Mouse (Mus musculus) midbrain, embryonic 14.5 days (tissue): ENCODE measurements around the gene Dppa5a. TPM values are rescaled to one million over a fixed set of nuclear protein-coding genes. Genes with fewer than 3 reads are reported as not detected.

ENCODE experiments used
- ATAC-seq: fragments of 200-750 bp; cut with Nextera tagmentation; 2 replicates; pipeline ENCODE4 v1.8.0; 2017; ENCODE audit warnings: moderate number of reproducible peaks, moderate library complexity; ENCODE audit not compliant: low FRiP score, low TSS enrichment
- DNase-seq: peaks from one replicate; pipeline ENCODE4 v3.0.0-alpha.2; 2015
- H3K27ac ChIP-seq: fragments of 300-500 bp; sonication (generic); replicated peaks from 2 replicates; pipeline ENCODE4 v1.5.1; 2014; ENCODE audit warnings: mild to moderate bottlenecking, low read depth, low read length, moderate library complexity
- H3K27me3 ChIP-seq: fragments of 300-500 bp; sonication (generic); 2 replicates; pipeline ENCODE4 v1.6.1; 2014; ENCODE audit warnings: low read length, control low read depth, mixed read lengths; ENCODE audit not compliant: control insufficient read depth, insufficient read depth
- H3K36me3 ChIP-seq: fragments of 300-500 bp; sonication (generic); 2 replicates; pipeline ENCODE4 v1.6.1; 2014; ENCODE audit warnings: low read length, control low read depth; ENCODE audit not compliant: control insufficient read depth, insufficient read depth
- H3K4me1 ChIP-seq: fragments of 300-500 bp; sonication (generic); 2 replicates; pipeline ENCODE4 v1.6.1; 2014; ENCODE audit warnings: mild to moderate bottlenecking, antibody characterized with exemption, low read length, control low read depth; ENCODE audit not compliant: control insufficient read depth, insufficient read depth
- H3K4me2 ChIP-seq: fragments of 300-500 bp; sonication (generic); 2 replicates; pipeline ENCODE4 v1.6.1; 2014; ENCODE audit warnings: mild to moderate bottlenecking, low read length, moderate library complexity
- H3K4me3 ChIP-seq: fragments of 300-500 bp; sonication (generic); replicated peaks from 2 replicates; pipeline ENCODE4 v1.5.1; 2014; ENCODE audit warnings: low read depth, low read length
- H3K9ac ChIP-seq: fragments of 300-500 bp; sonication (generic); replicated peaks from 2 replicates; pipeline ENCODE4 v1.6.1; 2014; ENCODE audit warnings: mild to moderate bottlenecking, low read length, moderate library complexity
- H3K9me3 ChIP-seq: fragments of 300-500 bp; sonication (generic); 2 replicates; pipeline ENCODE4 v1.6.1; 2016; ENCODE audit warnings: low read length, control low read depth, mixed read lengths; ENCODE audit not compliant: control insufficient read depth
- WGBS: fragments of 180-500 bp; shearing (Covaris S2); extraction: QIAGEN DNeasy Blood & Tissue Kit; methylation state at CpG from one replicate; pipeline ENCODE4 v1.1.7; 2014; 5-methylcytosine and 5-hydroxymethylcytosine counted together
- polyA plus RNA-seq: library from polyadenylated mRNA; unstranded; fragments of >200 nt; fragmentation: Nextera tagmentation; extraction: Ambion mirVana; gene quantifications from 2 replicates; pipeline ENCODE4 v1.2.1, GENCODE M21; 2014

The Dppa5a gene
- polyA plus RNA-seq, 1 experiment from 2014 or later = 5.9 TPM

DNA sequence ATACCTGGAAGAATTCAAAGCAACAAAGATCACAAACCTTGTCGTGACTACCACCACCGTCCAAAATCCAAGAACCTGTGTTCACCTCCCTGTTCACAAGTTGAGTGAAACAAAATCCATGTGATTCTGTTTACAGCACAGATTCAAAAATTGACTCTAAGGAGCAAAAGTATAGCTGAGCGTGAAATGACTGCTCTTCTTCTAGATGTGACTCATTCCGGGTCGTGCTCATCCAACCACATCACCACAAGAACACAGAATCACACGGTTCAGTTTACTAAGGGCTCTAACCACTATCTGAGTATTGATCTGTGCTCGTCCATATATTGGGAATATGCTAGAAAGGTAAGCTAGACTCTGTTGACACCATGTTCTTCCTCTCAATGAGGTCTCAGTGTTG, 19.0 kb upstream of the Dppa5a start:
- 92% methylated on average over 7 of the region's 7 CpGs for WGBS
- Histone ChIP-seq H3K9me3 (no peaks in the 10 kb centered on the region), H3K36me3 (no peaks in the 10 kb centered on the region), H3K27me3 (no peaks in the 10 kb centered on the region), H3K9ac (no peak overlapping the region), H3K4me1 (no peaks in the 10 kb centered on the region), H3K4me3 (no peak overlapping the region), H3K27ac (no peak overlapping the region), H3K4me2 (no peak overlapping the region)
- ATAC-seq (no peak), DNase-seq (no peak)

DNA sequence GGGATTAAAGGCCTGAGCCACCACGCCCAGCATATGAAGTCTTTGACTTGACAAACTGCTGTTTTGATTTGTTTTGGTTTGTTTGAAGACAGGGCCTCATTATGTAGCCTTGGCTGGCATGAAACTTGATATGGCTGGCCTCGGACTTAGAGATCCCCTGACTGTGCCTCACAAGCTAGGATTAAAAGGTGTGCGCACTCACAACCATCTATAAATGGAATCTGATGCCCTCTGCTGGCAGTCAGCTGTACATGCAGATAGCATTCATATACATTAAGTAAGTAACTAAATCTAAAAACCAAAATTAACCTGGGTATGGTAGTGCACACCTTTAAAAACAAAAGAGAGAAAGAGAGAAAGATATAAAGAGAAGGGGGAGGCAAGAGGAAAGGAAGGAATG, 17.9 kb upstream of the Dppa5a start:
- no peak overlapping the region for H3K27ac ChIP-seq
- H3K4me2 ChIP-seq = no peak overlapping the region
- WGBS = 57% methylated on average over 3 of the region's 3 CpGs
- H3K9me3 ChIP-seq = no peaks in the 10 kb centered on the region
- no peak overlapping the region for H3K9ac ChIP-seq
- peak; percentile 27 for DNase-seq
- no peaks in the 10 kb centered on the region for H3K27me3 ChIP-seq
- no peaks in the 10 kb centered on the region for H3K36me3 ChIP-seq
- ATAC-seq = no peak
- H3K4me1 ChIP-seq = no peaks in the 10 kb centered on the region
- no peak overlapping the region for H3K4me3 ChIP-seq

- Histone ChIP-seq H3K36me3 (no peaks in the 10 kb centered on the region), H3K9ac (peak within 1 kb of the TSS; percentile 49), H3K4me2 (peak within 1 kb of the TSS; percentile 75), H3K27me3 (no peaks in the 10 kb centered on the region), H3K4me1 (peaks cover 5% of the 10 kb centered on the region; the same call in 1 of the 2 replicates), H3K4me3 (peak within 1 kb of the TSS; percentile 34), H3K27ac (peak within 1 kb of the TSS; percentile 52; the same call in 1 of the 2 replicates), H3K9me3 (no peaks in the 10 kb centered on the region)
- DNase-seq (peak; percentile 84), ATAC-seq (peak; percentile 92)
- 2% methylated on average over 23 of the region's 23 CpGs for WGBS
Measured at GRCm38 (mm10) chr9:78378113-78378785, 10.3 kb upstream of the Dppa5a start, which contains the start of gene Ooep. Gene Ooep, minus strand, starts transcription at chr9:78378725.

DNA sequence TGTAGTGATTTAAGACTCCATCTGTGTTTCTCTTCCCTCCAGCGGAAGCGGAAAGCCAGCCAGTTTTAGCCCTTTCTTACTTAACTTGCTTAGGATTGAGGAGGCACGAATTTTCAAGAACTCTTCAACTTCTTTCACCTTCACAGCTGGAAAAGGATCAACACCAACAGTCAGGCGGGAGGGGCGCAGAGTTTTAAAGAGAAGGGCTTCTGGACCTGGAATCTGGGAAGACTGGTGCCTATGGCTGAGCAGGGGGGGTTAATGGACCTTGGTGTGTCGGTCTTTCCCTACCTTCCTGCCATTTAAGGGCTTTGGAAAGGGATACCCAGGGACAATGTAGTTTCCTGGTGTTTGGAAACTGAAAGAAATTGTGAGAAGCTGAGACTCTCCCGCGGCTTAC, 9.6 kb upstream of the Dppa5a start:
- H3K27me3 ChIP-seq = no peaks in the 10 kb centered on the region
- peak overlapping the region; percentile 49; the same call in 1 of the 2 replicates for H3K9ac ChIP-seq
- H3K4me2 ChIP-seq = peak overlapping the region; percentile 75
- DNase-seq (no peak), ATAC-seq (no peak)
- H3K36me3 ChIP-seq = no peaks in the 10 kb centered on the region
- no peak overlapping the region for H3K27ac ChIP-seq
- H3K4me1 ChIP-seq = peaks cover 5% of the 10 kb centered on the region; the same call in 1 of the 2 replicates
- H3K4me3 ChIP-seq = peak overlapping the region; percentile 34
- no peaks in the 10 kb centered on the region for H3K9me3 ChIP-seq
- WGBS = 24% methylated on average over 8 of the region's 8 CpGs

GRCm38 (mm10) chr9:78375486-78375885, 7.5 kb upstream of the Dppa5a start:
- Histone ChIP-seq H3K4me3 (no peak overlapping the region), H3K9ac (no peak overlapping the region), H3K9me3 (no peaks in the 10 kb centered on the region), H3K4me2 (no peak overlapping the region), H3K36me3 (no peaks in the 10 kb centered on the region), H3K27ac (no peak overlapping the region), H3K4me1 (peaks cover 5% of the 10 kb centered on the region; the same call in 1 of the 2 replicates), H3K27me3 (no peaks in the 10 kb centered on the region)
- 77% methylated on average over 4 of the region's 4 CpGs for WGBS
- DNase-seq (no peak), ATAC-seq (no peak)

DNA sequence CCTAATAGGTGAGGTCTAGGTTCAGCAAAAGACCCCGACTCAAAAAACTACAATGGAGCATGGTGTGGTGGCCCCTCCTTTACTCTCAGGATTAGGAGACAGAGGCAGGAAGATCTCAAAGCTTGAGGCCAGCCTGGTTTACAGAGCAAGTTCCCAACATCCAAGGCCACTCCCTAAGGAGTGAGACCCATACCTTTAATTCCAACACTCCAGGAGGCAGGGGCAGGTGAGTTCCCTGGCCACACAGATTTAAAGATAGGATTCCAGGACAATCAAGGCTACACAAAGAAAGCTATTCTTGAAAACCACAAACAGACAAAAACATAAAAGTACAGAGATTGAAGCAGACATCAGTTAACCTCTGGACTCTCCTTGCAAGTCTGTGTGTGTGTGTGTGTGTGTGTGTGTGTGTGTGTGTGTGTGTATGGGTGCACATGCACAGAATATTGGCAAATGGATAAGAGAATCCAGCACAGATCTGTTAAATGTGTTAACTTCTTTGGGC, 7.0 kb upstream of the Dppa5a start:
- Histone ChIP-seq H3K27me3 (no peaks in the 10 kb centered on the region), H3K4me2 (no peak overlapping the region), H3K4me3 (no peak overlapping the region), H3K4me1 (peaks cover 5% of the 10 kb centered on the region; the same call in 1 of the 2 replicates), H3K9ac (no peak overlapping the region), H3K27ac (no peak overlapping the region), H3K9me3 (no peaks in the 10 kb centered on the region), H3K36me3 (no peaks in the 10 kb centered on the region)
- DNase-seq = no peak
- ATAC-seq = no peak
- 96% methylated on average over 1 of the region's 1 CpGs for WGBS

- Histone ChIP-seq H3K4me3 (no peak overlapping the region), H3K4me2 (no peak overlapping the region), H3K9me3 (no peaks in the 10 kb centered on the region), H3K27ac (no peak overlapping the region), H3K27me3 (no peaks in the 10 kb centered on the region), H3K36me3 (no peaks in the 10 kb centered on the region), H3K4me1 (peaks cover 5% of the 10 kb centered on the region; the same call in 1 of the 2 replicates), H3K9ac (no peak overlapping the region)
- no peak for DNase-seq
- ATAC-seq = no peak
- 61% methylated on average over 5 of the region's 5 CpGs for WGBS
Measured at GRCm38 (mm10) chr9:78374397-78374796, 6.4 kb upstream of the Dppa5a start.

DNA sequence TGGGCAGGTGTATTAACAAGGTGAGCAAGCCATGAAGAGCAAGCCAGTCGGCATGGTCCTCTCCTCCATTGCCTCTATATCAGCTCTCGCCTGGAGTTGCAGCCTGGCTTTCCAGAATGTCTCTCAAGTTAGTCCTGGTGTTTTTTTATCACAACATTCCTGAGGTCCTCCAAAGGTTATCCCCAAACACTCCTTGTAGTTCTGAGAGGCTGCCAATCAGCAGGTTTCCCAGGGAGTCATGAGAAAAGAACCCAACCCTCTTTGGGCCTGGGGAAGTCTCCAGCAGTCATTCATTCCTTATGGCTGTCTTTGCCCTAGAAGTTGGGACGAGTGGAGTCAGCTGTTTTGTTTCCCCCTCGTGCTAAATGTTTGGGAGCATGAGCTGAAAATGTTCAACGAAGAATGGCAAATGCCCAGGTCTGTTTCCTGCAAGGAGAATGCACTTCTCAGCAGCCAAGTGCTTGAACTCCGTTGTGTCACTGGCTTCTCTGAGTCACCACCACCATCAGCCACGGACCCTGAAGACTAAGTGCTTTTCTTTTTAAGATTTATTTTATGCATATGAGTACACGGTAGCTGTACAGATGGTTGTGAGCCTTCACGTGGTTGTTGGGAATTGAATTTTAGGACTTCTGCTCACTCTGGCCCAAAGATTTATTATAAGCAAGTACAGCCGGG, 5.0 kb upstream of the Dppa5a start:
- H3K27me3 ChIP-seq = no peaks in the 10 kb centered on the region
- H3K4me2 ChIP-seq = no peak overlapping the region
- 89% methylated on average over 10 of the region's 10 CpGs for WGBS
- ATAC-seq = no peak
- no peaks in the 10 kb centered on the region for H3K9me3 ChIP-seq
- no peak for DNase-seq
- H3K4me3 ChIP-seq = no peak overlapping the region
- no peak overlapping the region for H3K27ac ChIP-seq
- H3K9ac ChIP-seq = no peak overlapping the region
- H3K4me1 ChIP-seq = peaks cover 1% of the 10 kb centered on the region; the same call in 1 of the 2 replicates
- H3K36me3 ChIP-seq = no peaks in the 10 kb centered on the region
